Mouse (Mus musculus): Measurements from ENCODE around the gene Olfr1199. TPM values are rescaled to one million over a fixed set of nuclear protein-coding genes. Genes with fewer than 3 reads are reported as not detected.

The Olfr1199 gene
- not detected in 2 replicates for polyA plus RNA-seq (2012)

DNA sequence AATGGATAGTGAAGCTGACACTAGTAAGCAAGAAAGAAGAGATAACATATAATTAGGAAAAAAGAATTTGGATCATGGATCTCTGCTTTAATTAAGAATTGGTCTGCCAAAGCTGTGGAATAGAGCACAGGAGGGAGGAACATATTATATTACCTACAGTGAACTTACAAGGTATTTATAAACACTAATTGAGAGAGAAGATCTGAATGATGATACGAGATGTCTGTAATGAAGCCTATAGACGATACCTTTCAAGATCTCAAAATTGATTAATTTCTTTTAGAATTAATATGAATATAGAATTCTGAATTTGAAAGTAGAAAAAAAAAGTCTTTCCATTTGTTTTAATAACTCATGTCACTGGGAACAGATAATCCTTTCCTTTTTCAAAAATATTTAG is at the start of gene Olfr1199:
Olfr1199 (minus strand) TSS at position 101 of the 400 bp plus-strand sequence.

DNA sequence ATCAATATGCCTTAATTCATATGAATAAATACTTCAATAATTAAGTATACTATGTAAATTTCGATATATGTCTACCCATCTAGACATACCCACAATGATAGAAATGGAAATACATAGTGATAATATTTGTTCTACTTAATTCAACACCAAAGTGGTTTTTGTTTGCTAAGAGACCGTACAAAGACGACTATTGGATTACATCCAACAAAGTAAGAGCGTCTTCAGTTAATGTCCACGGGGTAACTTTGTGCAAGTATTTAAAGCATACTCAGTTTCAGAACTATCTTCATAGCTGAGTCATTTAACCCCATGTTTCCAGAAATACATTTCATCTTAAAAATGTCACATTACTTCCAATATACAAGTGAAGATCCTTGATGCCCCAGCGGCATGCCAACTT is 32.5 kb upstream of the Olfr1199 start, which contains the start of gene Olfr1201:
Olfr1201 (plus strand) TSS at position 301 of the 400 bp plus-strand sequence.

DNA sequence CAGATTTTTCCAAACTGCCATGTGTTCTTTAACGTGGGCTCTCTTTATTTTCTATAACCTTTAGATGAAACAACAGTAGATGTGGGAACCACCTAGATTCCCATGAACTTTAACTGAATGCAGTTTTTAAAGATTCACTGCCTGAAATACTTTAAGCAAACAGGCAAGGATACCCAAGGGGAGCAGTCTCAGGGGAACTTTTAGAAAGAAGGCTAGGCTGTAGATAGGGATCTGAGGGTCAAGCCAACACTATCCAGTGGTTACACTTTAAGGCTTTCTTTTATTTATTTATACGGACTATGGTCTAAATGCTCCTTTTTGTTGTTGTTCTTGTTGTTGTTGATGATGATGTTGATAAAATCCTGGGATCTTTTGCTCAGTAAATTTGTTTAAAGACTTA is 10.1 kb upstream of the Olfr1199 start, which contains the start of gene Olfr1200:
Olfr1200 (minus strand) TSS at position 101 of the 400 bp plus-strand sequence.

DNA sequence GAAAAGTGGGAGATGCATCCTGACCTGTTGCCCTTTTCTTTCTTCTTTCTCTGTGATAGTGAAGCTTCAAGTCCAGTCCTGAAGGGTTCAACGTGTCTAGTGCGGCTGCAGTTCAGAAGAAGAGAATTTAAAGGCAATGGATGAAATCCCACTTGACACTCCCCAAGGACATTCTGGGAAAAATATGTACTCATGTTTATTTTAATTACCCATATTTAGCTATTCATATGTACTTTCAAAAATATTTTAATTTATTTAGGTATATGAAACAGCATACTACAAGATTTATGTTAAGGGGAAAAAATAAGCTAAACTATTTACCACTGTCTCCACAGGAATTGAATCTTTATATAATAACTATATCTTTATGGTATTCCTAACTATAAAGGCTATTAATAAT is 9.0 kb downstream of the Olfr1199 start, which contains the start of gene Olfr1198:
Olfr1198 (minus strand) TSS at position 101 of the 400 bp plus-strand sequence.

DNA sequence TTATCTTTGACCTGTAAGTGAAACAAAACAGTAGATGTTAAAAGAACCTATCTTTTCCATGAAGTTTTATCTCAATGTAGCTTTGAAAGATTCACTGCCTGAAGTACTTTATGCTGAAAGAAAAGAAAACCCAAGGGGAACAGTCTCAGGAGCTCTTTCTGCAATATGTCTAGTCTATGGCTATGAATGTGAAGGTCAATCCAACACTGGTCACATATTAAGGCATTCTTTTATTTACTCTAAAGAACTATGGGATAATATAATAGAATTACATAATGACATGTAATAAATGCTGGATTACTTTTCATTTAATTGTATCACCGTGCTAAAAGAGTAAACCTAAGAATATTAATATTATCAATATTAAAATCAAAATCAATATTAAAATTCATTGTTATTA is 28.0 kb downstream of the Olfr1199 start, which contains the start of gene Olfr1197:
Olfr1197 (minus strand) TSS at position 101 of the 400 bp plus-strand sequence.

DNA sequence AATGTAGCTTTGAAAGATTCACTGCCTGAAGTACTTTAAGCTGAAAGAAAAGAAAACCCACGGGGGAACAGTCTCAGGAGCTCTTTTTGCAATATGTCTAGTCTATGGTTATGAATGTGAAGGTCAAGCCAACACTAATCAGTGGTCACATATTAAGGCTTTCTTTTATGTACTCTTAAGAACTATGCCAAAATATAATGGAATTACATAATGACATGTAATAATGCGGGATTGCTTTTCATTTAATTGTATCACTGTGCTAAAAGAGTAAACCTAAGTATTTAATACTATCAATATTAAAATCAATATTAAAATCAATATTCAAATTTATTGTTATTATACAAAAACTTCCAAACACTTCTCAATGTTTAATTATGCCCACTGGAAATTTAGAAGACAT is 55.8 kb downstream of the Olfr1199 start, which contains the start of gene Olfr1196:
Olfr1196 (minus strand) TSS at position 101 of the 400 bp plus-strand sequence.

Other genes starting within 250 kb of the Olfr1199 start
- gene Olfr1186, start 241.9 kb downstream of the Olfr1199 start, polyA plus RNA-seq (2012): not detected in 2 replicates
- not detected in 2 replicates for gene Olfr1188, start 203.5 kb downstream of the Olfr1199 start, polyA plus RNA-seq (2012)
- not detected in 2 replicates for gene Olfr1189, start 174.0 kb downstream of the Olfr1199 start, polyA plus RNA-seq (2012)
- gene Olfr1191-ps1, start 119.9 kb downstream of the Olfr1199 start, polyA plus RNA-seq (2012): not detected in 2 replicates
- not detected in 2 replicates for gene Olfr1192-ps1, start 112.0 kb downstream of the Olfr1199 start, polyA plus RNA-seq (2012)
- not detected in 2 replicates for gene Olfr1193, start 84.8 kb downstream of the Olfr1199 start, polyA plus RNA-seq (2012)
- not detected in 2 replicates for gene Olfr1195, start 71.3 kb downstream of the Olfr1199 start, polyA plus RNA-seq (2012)
- not detected in 2 replicates for gene Olfr1196, start 55.9 kb downstream of the Olfr1199 start, polyA plus RNA-seq (2012)
- not detected in 2 replicates for gene Olfr1197, start 28.1 kb downstream of the Olfr1199 start, polyA plus RNA-seq (2012)
- not detected in 2 replicates for gene Olfr1198, start 9.1 kb downstream of the Olfr1199 start, polyA plus RNA-seq (2012)
- 0.01 TPM in 1 of 2 replicates, not detected in the other for gene Olfr1200, start 10.0 kb upstream of the Olfr1199 start, polyA plus RNA-seq (2012)
- not detected in 2 replicates for gene Olfr1201, start 32.6 kb upstream of the Olfr1199 start, polyA plus RNA-seq (2012)
- gene Olfr1202, start 54.0 kb upstream of the Olfr1199 start, polyA plus RNA-seq (2012): not detected in 2 replicates
- gene Olfr1205, start 69.3 kb upstream of the Olfr1199 start, polyA plus RNA-seq (2012): not detected in 2 replicates
- gene Olfr1204, start 88.8 kb upstream of the Olfr1199 start, polyA plus RNA-seq (2012): not detected in 2 replicates
- not detected in 2 replicates for gene Olfr1206, start 102.8 kb upstream of the Olfr1199 start, polyA plus RNA-seq (2012)
- 0.03 TPM in 1 of 2 replicates, not detected in the other for gene Olfr1208, start 141.8 kb upstream of the Olfr1199 start, polyA plus RNA-seq (2012)
- gene Olfr1209, start 154.7 kb upstream of the Olfr1199 start, polyA plus RNA-seq (2012): not detected in 2 replicates
- 0.02 and 0.03 TPM in 2 replicates for gene Olfr1211, start 177.6 kb upstream of the Olfr1199 start, polyA plus RNA-seq (2012)
- not detected in 2 replicates for gene Olfr1212, start 193.5 kb upstream of the Olfr1199 start, polyA plus RNA-seq (2012)
- gene Gm13762, start 219.8 kb upstream of the Olfr1199 start, polyA plus RNA-seq (2012): not detected in 2 replicates
- not detected in 2 replicates for gene Olfr1214, start 232.2 kb upstream of the Olfr1199 start, polyA plus RNA-seq (2012)
- gene Olfr1215, start 246.5 kb upstream of the Olfr1199 start, polyA plus RNA-seq (2012): not detected in 2 replicates

Data from megakaryocyte-erythroid progenitor cell, adult 5 weeks (primary cell).